Mouse (Mus musculus) forebrain, postnatal 0 days (tissue): ENCODE data around the gene Ccdc88c. TPM values are rescaled to one million over a fixed set of nuclear protein-coding genes. Genes with fewer than 3 reads are reported as not detected.

Experiments
- ATAC-seq: fragments of 200-750 bp; cut with Nextera tagmentation; 2 replicates; pipeline ENCODE4 v1.8.0; 2017; ENCODE audit warnings: mild to moderate bottlenecking, moderate library complexity
- DNase-seq: peaks from one replicate; pipeline ENCODE4 v3.0.0-alpha.2; 2015
- H3K27ac ChIP-seq: fragments of 300-500 bp; sonication (generic); 2 replicates; pipeline ENCODE4 v1.5.1; 2014; ENCODE audit warnings: low read depth, mild to moderate bottlenecking, antibody characterized with exemption, low read length, moderate library complexity, mixed read lengths
- H3K27me3 ChIP-seq: fragments of 300-500 bp; sonication (generic); 2 replicates; pipeline ENCODE4 v1.6.1; 2014; ENCODE audit warnings: mild to moderate bottlenecking, low read length, mixed read lengths; ENCODE audit not compliant: insufficient read depth
- H3K36me3 ChIP-seq: fragments of 300-500 bp; sonication (generic); 2 replicates; pipeline ENCODE4 v1.6.1; 2014; ENCODE audit warnings: mild to moderate bottlenecking, moderate library complexity; ENCODE audit not compliant: insufficient read depth
- H3K4me1 ChIP-seq: fragments of 300-500 bp; sonication (generic); 2 replicates; pipeline ENCODE4 v1.6.1; 2014; ENCODE audit warnings: antibody characterized with exemption; ENCODE audit not compliant: insufficient read depth
- H3K4me2 ChIP-seq: fragments of 300-500 bp; sonication (generic); 2 replicates; pipeline ENCODE4 v1.6.1; 2014; ENCODE audit warnings: low read depth, mild to moderate bottlenecking, moderate library complexity
- H3K4me3 ChIP-seq: fragments of 300-500 bp; sonication (generic); 2 replicates; pipeline ENCODE4 v1.5.1; 2014; ENCODE audit warnings: low read depth, low read length, mixed read lengths
- H3K9ac ChIP-seq: fragments of 300-500 bp; sonication (generic); 2 replicates; pipeline ENCODE4 v1.6.1; 2014; ENCODE audit warnings: mild to moderate bottlenecking
- H3K9me3 ChIP-seq: fragments of 300-500 bp; sonication (generic); 2 replicates; pipeline ENCODE4 v1.6.1; 2016; ENCODE audit warnings: low read length
- CTCF ChIP-seq: sonication (generic); IDR thresholded peaks from 2 replicates; pipeline ENCODE4 v1.5.1; 2016; ENCODE audit warnings: antibody characterized with exemption, control low read depth, low read depth
- WGBS: fragments of 180-500 bp; shearing (Covaris S2); extraction: QIAGEN DNeasy Blood & Tissue Kit; methylation state at CpG from one replicate; pipeline ENCODE4 v1.1.7; 2014; 5-methylcytosine and 5-hydroxymethylcytosine counted together
- polyA plus RNA-seq: library from polyadenylated mRNA; unstranded; fragments of >200 nt; fragmentation: Nextera tagmentation; extraction: Ambion mirVana; gene quantifications from 2 replicates; pipeline ENCODE4 v1.2.1, GENCODE M21; 2015
- total RNA-seq: library from RNA; depleted of rRNA; stranded (reverse); fragments of >200 nt; gene quantifications from 2 replicates; pipeline ENCODE4 v1.2.3, GENCODE M21; 2014

Gene Ccdc88c
- total and polyA plus RNA-seq, 2 experiments from 2014 or later: 14.6 to 31.5 TPM

GRCm38 (mm10) chr12:100908298-100909034, 120.4 kb downstream of the Ccdc88c start:
- H3K4me3 ChIP-seq: peak overlapping the region; percentile 48
- H3K27me3 ChIP-seq: no peaks in the 10 kb centered on the region; the same call in 1 of the 2 replicates
- peak overlapping the region; percentile 63 for H3K9ac ChIP-seq
- 28% methylated on average over 9 of the region's 10 CpGs for WGBS
- no peak overlapping the region for H3K27ac ChIP-seq
- DNase-seq (no peak), ATAC-seq (peak; percentile 13; the same call in 1 of the 2 replicates)
- peak overlapping the region; percentile 98 for H3K4me2 ChIP-seq
- 0 out of 2 replicates have a peak, but pooled peaks cover 4% of the 10 kb centered on the region for H3K4me1 ChIP-seq
- H3K9me3 ChIP-seq: no peaks in the 10 kb centered on the region
- peaks cover 12% of the 10 kb centered on the region for H3K36me3 ChIP-seq
- TF ChIP-seq CTCF: no peak

- no peak for TF ChIP-seq CTCF
- peak; percentile 38 for DNase-seq
- peak within 1 kb of the TSS; percentile 63 for H3K9ac ChIP-seq
- H3K36me3 ChIP-seq: peaks cover 5% of the 10 kb centered on the region; the same call in 1 of the 2 replicates
- peak within 1 kb of the TSS; percentile 98 for H3K4me2 ChIP-seq
- H3K4me1 ChIP-seq: 0 out of 2 replicates have a peak, but pooled peaks cover 4% of the 10 kb centered on the region
- no peaks in the 10 kb centered on the region; the same call in 1 of the 2 replicates for H3K27me3 ChIP-seq
- no peaks in the 10 kb centered on the region for H3K9me3 ChIP-seq
- peak; percentile 84 for ATAC-seq
- peak within 1 kb of the TSS; percentile 48 for H3K4me3 ChIP-seq
- 6% methylated on average over 38 of the region's 39 CpGs for WGBS
- H3K27ac ChIP-seq: no peak within 1 kb of the TSS
Measured at GRCm38 (mm10) chr12:100907598-100908297, 121.1 kb downstream of the Ccdc88c start, which contains the start of gene Gpr68. TSS of gene Gpr68 (minus strand) at chr12:100908198.

- H3K4me1 ChIP-seq: 0 out of 2 replicates have a peak, but pooled peaks cover 4% of the 10 kb centered on the region
- H3K4me3 ChIP-seq: no peak overlapping the region
- DNase-seq: no peak
- 76% methylated on average over 5 of the region's 5 CpGs for WGBS
- no peak overlapping the region for H3K9ac ChIP-seq
- H3K9me3 ChIP-seq: no peaks in the 10 kb centered on the region
- H3K27ac ChIP-seq: no peak overlapping the region
- no peaks in the 10 kb centered on the region; the same call in 1 of the 2 replicates for H3K27me3 ChIP-seq
- no peak for TF ChIP-seq CTCF
- H3K4me2 ChIP-seq: no peak overlapping the region
- ATAC-seq: no peak
- no peaks in the 10 kb centered on the region for H3K36me3 ChIP-seq
Measured at GRCm38 (mm10) chr12:100906861-100907260, 122.0 kb downstream of the Ccdc88c start.

- no peak for ATAC-seq
- 88% methylated on average over 9 of the region's 9 CpGs for WGBS
- Histone ChIP-seq H3K27ac (no peak overlapping the region), H3K9ac (no peak overlapping the region), H3K4me2 (no peak overlapping the region), H3K4me3 (no peak overlapping the region), H3K9me3 (no peaks in the 10 kb centered on the region), H3K27me3 (peaks cover 3% of the 10 kb centered on the region; the same call in 1 of the 2 replicates), H3K4me1 (0 out of 2 replicates have a peak, but pooled peaks cover 4% of the 10 kb centered on the region), H3K36me3 (no peaks in the 10 kb centered on the region)
- no peak for TF ChIP-seq CTCF
- no peak for DNase-seq
Measured at GRCm38 (mm10) chr12:100903761-100904160, 125.1 kb downstream of the Ccdc88c start.

GRCm38 (mm10) chr12:100901386-100901785, 127.5 kb downstream of the Ccdc88c start:
- ATAC-seq: no peak
- Histone ChIP-seq H3K27ac (no peak overlapping the region), H3K4me2 (no peak overlapping the region), H3K36me3 (no peaks in the 10 kb centered on the region), H3K9me3 (no peaks in the 10 kb centered on the region), H3K4me3 (no peak overlapping the region), H3K4me1 (no peaks in the 10 kb centered on the region), H3K9ac (no peak overlapping the region), H3K27me3 (peaks cover 3% of the 10 kb centered on the region; the same call in 1 of the 2 replicates)
- 78% methylated on average over 6 of the region's 6 CpGs for WGBS
- no peak for TF ChIP-seq CTCF
- DNase-seq: no peak

- WGBS: 70% methylated on average over 6 of the region's 6 CpGs
- Histone ChIP-seq H3K4me2 (no peak overlapping the region), H3K27me3 (peaks cover 3% of the 10 kb centered on the region; the same call in 1 of the 2 replicates), H3K27ac (no peak overlapping the region), H3K4me3 (no peak overlapping the region), H3K9me3 (no peaks in the 10 kb centered on the region), H3K9ac (no peak overlapping the region), H3K4me1 (no peaks in the 10 kb centered on the region), H3K36me3 (no peaks in the 10 kb centered on the region)
- ATAC-seq (no peak), DNase-seq (no peak)
- no peak for TF ChIP-seq CTCF
Measured at GRCm38 (mm10) chr12:100900901-100901300, 128.0 kb downstream of the Ccdc88c start.

- H3K4me2 ChIP-seq: peak overlapping the region; percentile 85
- H3K4me3 ChIP-seq: peak overlapping the region; percentile 33
- peaks cover 3% of the 10 kb centered on the region; the same call in 1 of the 2 replicates for H3K27me3 ChIP-seq
- H3K36me3 ChIP-seq: no peaks in the 10 kb centered on the region
- peak; percentile 11; the same call in 1 of the 2 replicates for TF ChIP-seq CTCF
- H3K9me3 ChIP-seq: no peaks in the 10 kb centered on the region
- no peak overlapping the region for H3K27ac ChIP-seq
- 1% methylated on average over 30 of the region's 30 CpGs for WGBS
- DNase-seq: peak; percentile 43
- ATAC-seq: peak; percentile 64
- H3K4me1 ChIP-seq: no peaks in the 10 kb centered on the region
- H3K9ac ChIP-seq: peak overlapping the region; percentile 56
Measured at GRCm38 (mm10) chr12:100899111-100899640, 129.7 kb downstream of the Ccdc88c start.
